Mouse (Mus musculus): ENCODE measurements around the gene Kxd1. TPM values are rescaled to one million over a fixed set of nuclear protein-coding genes. Genes with fewer than 3 reads are reported as not detected.

The Kxd1 gene
- polyA plus RNA-seq, 1 experiment from 2014 or later = 81.4 TPM

- ChIA-PET CTCF (interaction anchor here (1.5 kb wide), 1 partner anchor 11 kb away, joined by 3 read pairs; no protein-coding TSS in a partner anchor), POLR2A (interaction anchor here (0.6 to 1.9 kb wide), 2 partner anchors 10 to 133 kb away, joined by 4 to 6 read pairs; no protein-coding TSS in a partner anchor)
- no peaks in the 10 kb centered on the region for H3K27me3 ChIP-seq
- ATAC-seq = no peak
- no peak for DNase-seq (ENCODE audit: low read depth, low spot score)
- in situ Hi-C loops (cut with MboI; ENCODE audit: low pct_unique_long_range_greater_than_20kb) = no loop called here
- peak; percentile 42 for TF ChIP-seq CTCF (IDR thresholded peaks at IDR 0.05)
Observed at GRCm38 (mm10) chr8:70549412-70550184, 21.8 kb upstream of the Kxd1 start.

DNA sequence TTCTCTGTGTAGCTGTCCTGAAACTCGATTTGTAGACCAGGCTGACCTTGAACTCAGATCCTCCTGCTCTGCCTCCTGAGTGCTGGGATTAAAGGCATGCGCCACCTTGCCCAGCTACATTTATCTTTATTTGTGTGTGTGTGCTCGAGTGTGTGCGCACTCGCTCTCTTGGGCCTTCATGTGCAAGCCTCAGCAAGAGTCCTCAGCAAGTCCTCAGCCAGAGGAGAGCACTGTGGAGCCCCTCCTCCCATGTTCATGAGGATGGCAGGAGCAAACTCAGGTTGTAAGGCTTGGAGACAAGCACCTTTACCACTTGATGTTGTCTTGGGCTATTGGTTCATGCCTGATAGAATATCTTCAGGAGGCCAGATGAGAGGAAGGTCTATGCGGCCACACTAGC lies 20.0 kb upstream of the Kxd1 start:
- ATAC-seq (no peak), DNase-seq (ENCODE audit: low read depth, low spot score) (no peak)
- POLR2A ChIA-PET = no interaction called here
- no peaks in the 10 kb centered on the region for H3K27me3 ChIP-seq
- no peak for TF ChIP-seq CTCF (IDR thresholded peaks at IDR 0.05)
- CTCF ChIA-PET = no interaction called here
- in situ Hi-C loops (cut with MboI; ENCODE audit: low pct_unique_long_range_greater_than_20kb) = no loop called here

DNA sequence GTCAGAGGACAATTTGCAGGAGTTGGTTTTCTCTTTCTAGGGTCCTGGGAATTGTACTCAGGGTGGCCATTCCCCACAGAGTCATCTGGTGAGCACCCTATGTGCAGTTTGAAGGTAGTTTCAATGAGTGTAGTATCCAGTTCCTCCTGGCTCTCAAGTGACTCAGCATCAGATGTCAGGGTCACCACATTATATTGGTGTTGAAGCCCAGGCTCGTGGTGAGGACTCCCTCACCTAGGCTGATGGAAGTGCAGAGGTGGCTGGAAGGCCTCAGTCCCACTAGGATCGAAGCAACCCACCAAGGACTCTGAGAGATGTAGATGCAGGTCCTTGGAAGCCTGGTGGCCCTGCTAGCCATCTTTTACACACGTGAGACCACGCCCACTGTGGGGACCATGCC lies 18.7 kb upstream of the Kxd1 start:
- no peaks in the 10 kb centered on the region for H3K27me3 ChIP-seq
- ChIA-PET CTCF (no interaction called here), POLR2A (no interaction called here)
- no peak for ATAC-seq
- no peak for TF ChIP-seq CTCF (IDR thresholded peaks at IDR 0.05)
- no peak for DNase-seq (ENCODE audit: low read depth, low spot score)
- in situ Hi-C loops (cut with MboI; ENCODE audit: low pct_unique_long_range_greater_than_20kb) = no loop called here

DNA sequence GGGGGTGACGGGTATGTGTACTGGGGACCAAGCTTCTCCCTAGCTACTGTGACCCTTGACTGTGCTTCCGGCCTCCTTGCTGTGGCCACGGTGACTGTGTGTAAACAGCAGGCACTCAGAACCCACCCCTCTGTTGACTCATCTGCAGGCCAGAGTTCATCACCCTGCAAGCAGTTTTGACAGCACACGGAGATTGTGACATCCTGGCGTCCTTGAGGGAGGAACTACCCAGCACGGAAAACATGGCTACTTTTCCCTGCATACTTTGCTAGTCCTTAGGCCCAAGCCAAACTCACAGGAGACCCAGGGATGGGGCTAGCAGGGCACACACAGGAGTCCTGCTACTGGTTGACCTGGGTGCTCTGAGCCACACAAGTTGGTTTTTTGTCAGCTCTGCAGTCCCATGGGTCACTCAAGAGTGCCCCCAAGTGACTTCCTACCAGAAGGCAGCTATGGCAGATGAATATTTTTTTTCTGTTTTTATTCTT lies 16.5 kb upstream of the Kxd1 start:
- CTCF ChIA-PET = interaction anchor here (0.8 to 2.0 kb wide), 6 partner anchors 8 to 67 kb away, joined by 3 to 6 read pairs (median 3); no protein-coding TSS in a partner anchor

DNA sequence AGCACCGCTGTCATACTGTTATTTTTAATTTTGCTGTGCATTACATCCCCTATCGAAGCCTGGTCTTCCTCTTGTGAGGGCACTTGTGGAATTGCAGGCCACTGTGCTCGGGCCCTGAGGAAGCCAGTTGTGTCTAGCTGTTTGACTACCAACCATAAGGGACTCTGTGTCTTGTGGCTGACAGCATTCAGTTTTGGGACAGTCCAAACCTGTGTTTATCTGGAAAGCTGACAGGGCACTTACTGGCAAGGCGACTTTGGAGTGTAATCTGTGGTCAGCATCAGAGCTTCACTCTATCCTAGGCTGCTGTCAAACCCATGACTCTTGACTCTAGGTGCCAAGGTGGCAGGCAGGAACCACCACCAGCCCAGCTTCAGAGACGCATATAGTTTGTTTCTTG lies 13.3 kb upstream of the Kxd1 start:
- POLR2A ChIA-PET = interaction anchor here (0.7 to 1.3 kb wide), 4 partner anchors 12 to 30 kb away, joined by 3 to 7 read pairs (median 4); no protein-coding TSS in a partner anchor
- no peak for TF ChIP-seq CTCF (IDR thresholded peaks at IDR 0.05)
- CTCF ChIA-PET = interaction anchor here (1.1 kb wide), 2 partner anchors 10 to 17 kb away, joined by 3 read pairs; no protein-coding TSS in a partner anchor
- H3K27me3 ChIP-seq = no peaks in the 10 kb centered on the region
- DNase-seq (ENCODE audit: low read depth, low spot score) (no peak), ATAC-seq (no peak)
- in situ Hi-C loops (cut with MboI; ENCODE audit: low pct_unique_long_range_greater_than_20kb) = no loop called here

More for the DNA sequence above, 16.5 kb upstream of the Kxd1 start:
- DNase-seq (ENCODE audit: low read depth, low spot score) = no peak
- in situ Hi-C loops (cut with MboI; ENCODE audit: low pct_unique_long_range_greater_than_20kb) = no loop called here
- POLR2A ChIA-PET = no interaction called here
- no peak for TF ChIP-seq CTCF (IDR thresholded peaks at IDR 0.05)
- no peaks in the 10 kb centered on the region for H3K27me3 ChIP-seq
- no peak for ATAC-seq

GRCm38 (mm10) chr8:70540507-70541071 lies 12.8 kb upstream of the Kxd1 start:
- in situ Hi-C loops (cut with MboI; ENCODE audit: low pct_unique_long_range_greater_than_20kb) = no loop called here
- no peaks in the 10 kb centered on the region for H3K27me3 ChIP-seq
- ChIA-PET POLR2A (interaction anchor here (0.8 to 4.2 kb wide), 6 partner anchors 10 to 69 kb away, joined by 3 to 24 read pairs (median 4); partner anchors contain the start of genes Fkbp8, Kxd1, Ssbp4 and Uba52), CTCF (no interaction called here)
- DNase-seq (ENCODE audit: low read depth, low spot score) (no peak), ATAC-seq (peak; percentile 7)
- no peak for TF ChIP-seq CTCF (IDR thresholded peaks at IDR 0.05)

DNA sequence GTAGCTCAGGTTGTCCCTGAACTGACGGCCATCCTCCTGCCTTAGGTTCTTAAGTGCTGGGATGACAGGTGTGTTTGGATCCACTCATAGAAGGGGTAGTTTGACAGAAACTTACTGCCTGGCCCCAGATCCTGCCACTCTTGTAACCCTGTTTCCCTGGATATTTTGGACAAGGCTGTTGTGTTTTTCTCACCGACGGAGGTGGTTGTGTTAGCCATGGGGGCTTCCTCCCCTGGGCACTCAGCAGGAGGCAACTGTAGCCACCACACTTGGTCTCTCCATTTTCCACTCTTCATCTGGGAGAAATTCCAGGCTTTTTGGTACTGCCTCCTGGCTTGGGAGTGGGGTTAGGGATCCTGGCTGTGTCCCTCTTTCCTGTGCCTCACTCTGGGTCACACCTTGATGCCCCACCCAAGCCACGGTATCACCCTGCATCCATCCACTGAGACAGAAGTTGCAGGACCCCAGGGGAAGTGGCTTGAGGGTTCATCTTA lies 12.3 kb upstream of the Kxd1 start:
- ATAC-seq = no peak
- POLR2A ChIA-PET = interaction anchor here (0.8 to 4.2 kb wide), 5 partner anchors 10 to 70 kb away, joined by 4 to 24 read pairs (median 5); partner anchors contain the start of genes Fkbp8, Kxd1, Ssbp4 and Uba52
- in situ Hi-C loops (cut with MboI; ENCODE audit: low pct_unique_long_range_greater_than_20kb) = no loop called here
- CTCF ChIA-PET = no interaction called here
- no peak for DNase-seq (ENCODE audit: low read depth, low spot score)
- H3K27me3 ChIP-seq = no peaks in the 10 kb centered on the region
- TF ChIP-seq CTCF (IDR thresholded peaks at IDR 0.05) = no peak

- peak; percentile 95 for DNase-seq (ENCODE audit: low read depth, low spot score)
- H3K27me3 ChIP-seq = no peaks in the 10 kb centered on the region
- TF ChIP-seq CTCF (IDR thresholded peaks at IDR 0.05) = no peak
- peak; percentile 84 for ATAC-seq
- ChIA-PET CTCF (interaction anchor here (1.4 to 4.1 kb wide), 2 partner anchors 12 to 71 kb away, joined by 4 to 20 read pairs; partner anchors contain the start of genes Fkbp8 and Kxd1), POLR2A (interaction anchor here (0.8 to 4.2 kb wide), 6 partner anchors 11 to 71 kb away, joined by 3 to 24 read pairs (median 4); partner anchors contain the start of genes Fkbp8, Kxd1, Ssbp4 and Uba52)
- in situ Hi-C loops (cut with MboI; ENCODE audit: low pct_unique_long_range_greater_than_20kb) = no loop called here
Observed at GRCm38 (mm10) chr8:70539077-70539813, 11.5 kb upstream of the Kxd1 start, which contains the start of gene Ell. TSS of gene Ell (plus strand) at chr8:70539457.

- ChIA-PET POLR2A (interaction anchor here (1.3 to 4.2 kb wide), 3 partner anchors 11 to 71 kb away, joined by 3 to 24 read pairs (median 15); partner anchors contain the start of genes Fkbp8, Kxd1 and Uba52), CTCF (interaction anchor here (1.4 to 4.1 kb wide), 2 partner anchors 11 to 72 kb away, joined by 4 to 20 read pairs; partner anchors contain the start of genes Fkbp8 and Kxd1)
- no peak for TF ChIP-seq CTCF (IDR thresholded peaks at IDR 0.05)
- ATAC-seq = peak; percentile 41
- no peaks in the 10 kb centered on the region for H3K27me3 ChIP-seq
- in situ Hi-C loops (cut with MboI; ENCODE audit: low pct_unique_long_range_greater_than_20kb) = no loop called here
- DNase-seq (ENCODE audit: low read depth, low spot score) = peak; percentile 81
Observed at GRCm38 (mm10) chr8:70538633-70539076, 10.9 kb upstream of the Kxd1 start.
